Mouse (Mus musculus): Measurements from ENCODE around the gene Cct7.

GRCm38 (mm10) chr6:85443488-85444233 is 7.7 kb upstream of the Cct7 start:
- TF ChIP-seq POLR2A (IDR thresholded peaks at IDR 0.05; ENCODE audit: extremely low read depth, insufficient read depth, low read length) (no peak), CTCF (IDR thresholded peaks at IDR 0.05; ENCODE audit: low read depth, low read length) (no peak)

All from liver, adult 2 months (tissue).